Mouse (Mus musculus): Measurements from ENCODE around the gene Mapk1ip1l. TPM values are rescaled to one million over a fixed set of nuclear protein-coding genes. Genes with fewer than 3 reads are reported as not detected.
A peak's percentile ranks its signal among the peaks of the same experiment; 100 is the strongest.

Mapk1ip1l gene
- total and polyA plus RNA-seq, 3 experiments: 36.6 to 80.9 (median 51.5) TPM

DNA sequence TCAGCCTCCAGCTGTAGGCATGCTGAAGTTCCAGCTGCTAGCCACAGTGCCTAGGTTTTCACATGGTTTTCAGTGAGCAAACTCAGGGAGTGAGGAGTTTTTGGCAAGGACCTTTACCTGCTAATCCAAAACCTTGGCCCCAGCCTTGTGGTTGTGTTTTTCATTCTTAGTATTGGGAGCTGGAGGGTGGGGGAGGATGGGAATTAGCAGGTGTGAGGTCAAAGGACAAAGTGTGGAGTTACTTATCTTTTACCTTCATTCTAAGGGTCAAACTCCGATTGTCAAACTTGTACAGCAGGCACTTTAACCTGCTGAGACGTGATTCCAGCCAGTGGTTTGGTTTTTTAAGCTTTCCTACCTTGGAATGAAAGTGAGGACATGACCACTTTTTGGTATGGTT, 1.8 kb upstream of the Mapk1ip1l start (continued):
- no peak for TF ChIP-seq USF1 (IDR thresholded peaks at IDR 0.05; ENCODE audit: low read depth, low read length)

DNA sequence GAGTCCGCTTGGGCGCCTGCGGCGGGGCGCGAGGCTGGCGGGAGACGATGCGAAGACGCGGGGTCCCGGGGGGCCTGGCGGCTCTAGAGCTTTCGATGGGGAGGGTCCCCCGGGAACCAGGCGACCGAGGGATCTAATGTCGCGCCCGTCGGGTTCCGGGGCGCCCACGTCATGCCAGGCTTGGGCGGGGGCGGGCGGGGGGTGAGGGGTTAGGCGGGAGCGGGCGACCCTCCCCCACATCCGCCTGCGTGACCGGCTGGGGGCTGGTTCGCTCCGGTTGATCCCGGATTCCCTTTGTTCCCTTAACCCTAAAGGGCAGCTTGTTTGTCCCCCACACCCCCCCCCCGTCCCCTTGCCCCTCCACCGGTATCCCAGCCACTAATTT, 334 bp downstream of the Mapk1ip1l start:
- no peaks in the 10 kb centered on the region for H3K27me3 ChIP-seq (replicated peaks)
- in situ Hi-C loops (cut with MboI; ENCODE audit: low pct_ligation_motif_present, low pct_unique_long_range_greater_than_20kb, low sequenced_read_pairs): no loop called here
- dilution Hi-C loops (cut with MboI; ENCODE audit: extremely low pct_ligation_motif_present, extremely low pct_unique_long_range_greater_than_20kb, low sequenced_read_pairs): no loop called here
- peaks cover 0 to 67% of the 10 kb centered on the region in 2 experiments; a peak in 3 of 4 replicates for H3K4me1 ChIP-seq (ENCODE audit: control insufficient read depth in 1 of 2, insufficient read depth in 2 of 2)
- peak overlapping the region; percentile 98; the same call in 1 of the 2 replicates for H3K4me2 ChIP-seq (ENCODE audit: insufficient read depth, low read depth, poor library complexity, severe bottlenecking)
- DNase-seq (ENCODE audit: extremely low read depth): no peak
- H3K4me3 ChIP-seq (replicated peaks in 1 of 3; ENCODE audit: low read depth in 2 of 3, low read length in 2 of 3, poor library complexity in 1 of 3): peak overlapping the region; percentile 65 to 97 (median 83)
- no peaks in the 10 kb centered on the region for H3K9me3 ChIP-seq (replicated peaks; ENCODE audit: low read length)
- peaks cover 14 to 29% of the 10 kb centered on the region in 2 experiments for H3K36me3 ChIP-seq (replicated peaks in 1 of 2; ENCODE audit: control insufficient read depth in 1 of 2, insufficient read depth in 1 of 2, low read length in 1 of 2)
- peak overlapping the region; percentile 72; the same call in 1 of the 2 replicates for H3K27ac ChIP-seq (ENCODE audit: insufficient read depth, low read depth)
- TF ChIP-seq TCF12 (IDR thresholded peaks at IDR 0.05; ENCODE audit: low read depth, low read length): no peak
- TF ChIP-seq KAT2A (IDR thresholded peaks at IDR 0.05; ENCODE audit: insufficient replicate concordance, low read length): no peak
- TF ChIP-seq ZC3H11A (IDR thresholded peaks at IDR 0.05; ENCODE audit: low read depth, low read length): no peak
- no peak for TF ChIP-seq HCFC1 (IDR thresholded peaks at IDR 0.05; ENCODE audit: low read depth, low read length)
- TF ChIP-seq MEF2A (IDR thresholded peaks at IDR 0.05; ENCODE audit: borderline replicate concordance, low read depth, low read length): no peak
- TF ChIP-seq MAZ (IDR thresholded peaks at IDR 0.05; ENCODE audit: low read depth, low read length): no peak
- TF ChIP-seq JUN (IDR thresholded peaks at IDR 0.05; ENCODE audit: insufficient read depth, low read depth, low read length): no peak
- no peak for TF ChIP-seq BHLHE40 (IDR thresholded peaks at IDR 0.05; ENCODE audit: low read depth, low read length)
- TF ChIP-seq E2F4 (IDR thresholded peaks at IDR 0.05; ENCODE audit: insufficient replicate concordance, low read depth, low read length): no peak
- TF ChIP-seq CHD2 (IDR thresholded peaks at IDR 0.05; ENCODE audit: low read length): no peak; the same call in 1 of the 2 replicates
- TF ChIP-seq JUND (conservative IDR thresholded peaks at IDR 0.05; ENCODE audit: low read depth, low read length): no peak
- no peak for TF ChIP-seq CTCF (conservative IDR thresholded peaks at IDR 0.05 in 1 of 2, IDR thresholded peaks at IDR 0.05 in 1 of 2; ENCODE audit: low read depth in 2 of 2, low read length in 2 of 2)
- no peak for TF ChIP-seq GABPA (IDR thresholded peaks at IDR 0.05; ENCODE audit: insufficient replicate concordance, low read depth, low read length)
- TF ChIP-seq RAD21 (IDR thresholded peaks at IDR 0.05; ENCODE audit: low read depth, low read length): no peak
- TF ChIP-seq MAX (IDR thresholded peaks at IDR 0.05; ENCODE audit: low read length): no peak
- TF ChIP-seq PAX5 (IDR thresholded peaks at IDR 0.05; ENCODE audit: low read length): no peak
- no peak for TF ChIP-seq USF1 (IDR thresholded peaks at IDR 0.05; ENCODE audit: low read depth, low read length)
- peak overlapping the region; percentile 94 for H3K9ac ChIP-seq (ENCODE audit: insufficient read depth, low read depth)
- peaks cover 52% of the 10 kb centered on the region for H3K79me2 ChIP-seq (replicated peaks; ENCODE audit: control insufficient read depth, extremely low read depth, insufficient read depth, poor library complexity, severe bottlenecking)

DNA sequence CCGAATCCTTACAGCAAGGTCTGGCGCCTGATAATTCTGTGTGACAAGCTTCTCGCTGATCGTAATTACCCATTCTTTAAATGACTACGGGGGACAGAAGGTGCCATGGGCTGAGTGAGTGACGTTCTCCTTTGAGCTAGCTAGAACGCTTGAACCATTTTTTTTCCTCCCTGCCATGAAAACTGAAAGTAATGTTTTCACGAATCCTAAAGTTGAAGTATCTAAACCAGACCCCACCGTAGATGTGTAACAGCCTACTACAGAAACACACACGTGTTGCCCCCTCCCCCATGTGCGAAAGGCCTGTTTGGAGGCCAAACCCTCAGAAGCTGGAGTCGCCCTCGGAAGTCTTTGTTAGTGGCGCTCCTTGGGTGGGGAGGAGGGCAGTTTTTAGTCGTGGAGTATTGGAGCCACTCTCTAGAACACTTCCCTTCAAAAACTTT, 774 bp downstream of the Mapk1ip1l start:
- Histone ChIP-seq H3K4me2 (ENCODE audit: insufficient read depth, low read depth, poor library complexity, severe bottlenecking) (peak overlapping the region; percentile 98), H3K9me3 (replicated peaks; ENCODE audit: low read length) (no peaks in the 10 kb centered on the region), H3K27me3 (replicated peaks) (no peaks in the 10 kb centered on the region), H3K79me2 (replicated peaks; ENCODE audit: control insufficient read depth, extremely low read depth, insufficient read depth, poor library complexity, severe bottlenecking) (peaks cover 56% of the 10 kb centered on the region), H3K36me3 (replicated peaks in 1 of 2; ENCODE audit: control insufficient read depth in 1 of 2, insufficient read depth in 1 of 2, low read length in 1 of 2) (peaks cover 15 to 31% of the 10 kb centered on the region in 2 experiments), H3K9ac (ENCODE audit: insufficient read depth, low read depth) (peak overlapping the region; percentile 94), H3K4me3 (replicated peaks in 1 of 3; ENCODE audit: low read depth in 2 of 3, low read length in 2 of 3, poor library complexity in 1 of 3) (peak overlapping the region; percentile 65 to 97 (median 83)), H3K4me1 (ENCODE audit: control insufficient read depth in 1 of 2, insufficient read depth in 2 of 2) (peaks cover 0 to 68% of the 10 kb centered on the region in 2 experiments; a peak in 3 of 4 replicates), H3K27ac (ENCODE audit: insufficient read depth, low read depth) (peak overlapping the region; percentile 46)
- dilution Hi-C loops (cut with MboI; ENCODE audit: extremely low pct_ligation_motif_present, extremely low pct_unique_long_range_greater_than_20kb, low sequenced_read_pairs) (no loop called here), in situ Hi-C loops (cut with MboI; ENCODE audit: low pct_ligation_motif_present, low pct_unique_long_range_greater_than_20kb, low sequenced_read_pairs) (no loop called here)
- peak; percentile 52 for DNase-seq (ENCODE audit: extremely low read depth)
- TF ChIP-seq SMC3 (IDR thresholded peaks at IDR 0.05; ENCODE audit: low read depth, low read length): no peak
- TF ChIP-seq USF2 (conservative IDR thresholded peaks at IDR 0.05; ENCODE audit: low read depth, low read length): no peak
- no peak for TF ChIP-seq KAT2A (IDR thresholded peaks at IDR 0.05; ENCODE audit: insufficient replicate concordance, low read length)
- 0 out of 2 replicates have a peak, but pooled peaks have one; percentile 41 for TF ChIP-seq ZNF384 (IDR thresholded peaks at IDR 0.05; ENCODE audit: low read depth, low read length)
- TF ChIP-seq SIN3A (IDR thresholded peaks at IDR 0.05; ENCODE audit: low read length): peak; percentile 78
- TF ChIP-seq IRF4 (IDR thresholded peaks at IDR 0.05; ENCODE audit: low read depth, low read length): no peak
- peak; percentile 43; the same call in 1 of the 2 replicates for TF ChIP-seq BHLHE40 (IDR thresholded peaks at IDR 0.05; ENCODE audit: low read depth, low read length)
- TF ChIP-seq UBTF (IDR thresholded peaks at IDR 0.05; ENCODE audit: low read depth, low read length): no peak
- TF ChIP-seq CTCF (conservative IDR thresholded peaks at IDR 0.05 in 1 of 2, IDR thresholded peaks at IDR 0.05 in 1 of 2; ENCODE audit: low read depth in 2 of 2, low read length in 2 of 2): no peak
- TF ChIP-seq USF1 (IDR thresholded peaks at IDR 0.05; ENCODE audit: low read depth, low read length): no peak
- no peak for TF ChIP-seq JUN (IDR thresholded peaks at IDR 0.05; ENCODE audit: insufficient read depth, low read depth, low read length)
- TF ChIP-seq POLR2A (IDR thresholded peaks at IDR 0.05; ENCODE audit: low read depth, low read length): peak; percentile 33; the same call in 1 of the 2 replicates
- no peak for TF ChIP-seq ETS1 (conservative IDR thresholded peaks at IDR 0.05; ENCODE audit: low read depth, low read length)
- no peak for TF ChIP-seq ELF1 (IDR thresholded peaks at IDR 0.05; ENCODE audit: low read depth, low read length)
- no peak for TF ChIP-seq MAZ (IDR thresholded peaks at IDR 0.05; ENCODE audit: low read depth, low read length)
- TF ChIP-seq ZC3H11A (IDR thresholded peaks at IDR 0.05; ENCODE audit: low read depth, low read length): no peak
- TF ChIP-seq NRF1 (IDR thresholded peaks at IDR 0.05; ENCODE audit: low read depth, low read length): no peak
- TF ChIP-seq JUND (conservative IDR thresholded peaks at IDR 0.05; ENCODE audit: low read depth, low read length): no peak
- peak; percentile 88 for TF ChIP-seq MAX (IDR thresholded peaks at IDR 0.05; ENCODE audit: low read length)
- no peak for TF ChIP-seq MAFK (IDR thresholded peaks at IDR 0.05; ENCODE audit: insufficient replicate concordance, low read length)
